Mouse (Mus musculus) T-helper 2 cell (primary cell): Measurements from ENCODE around the gene Cacna1c.

Experiments used
- in situ Hi-C: fragments of 300-600 bp; cut with MboI, MseI; formaldehyde crosslinking; loops from one replicate; pipeline ENCODE4 v1.15.1; 2025; ENCODE audit warnings: high pct_unique_total_duplicates

Cacna1c gene

GRCm38 (mm10) chr6:118757533-118758289 lies 438.5 kb downstream of the Cacna1c start:
- in situ Hi-C loops = no loop called here

- in situ Hi-C loops = no loop called here
Measured at GRCm38 (mm10) chr6:118756511-118756910, 439.7 kb downstream of the Cacna1c start.

- in situ Hi-C loops = no loop called here
Measured at GRCm38 (mm10) chr6:118755768-118756167, 440.4 kb downstream of the Cacna1c start.

GRCm38 (mm10) chr6:118754439-118754838 lies 441.8 kb downstream of the Cacna1c start:
- in situ Hi-C loops = loop anchor here (5.0 kb wide), 1 partner anchor 53 kb away; no protein-coding TSS in a partner anchor

GRCm38 (mm10) chr6:118753787-118754186 lies 442.4 kb downstream of the Cacna1c start:
- in situ Hi-C loops = loop anchor here (5.0 kb wide), 1 partner anchor 54 kb away; no protein-coding TSS in a partner anchor

GRCm38 (mm10) chr6:118753064-118753463 lies 443.2 kb downstream of the Cacna1c start:
- in situ Hi-C loops = loop anchor here (5.0 kb wide), 1 partner anchor 54 kb away; no protein-coding TSS in a partner anchor

- in situ Hi-C loops = no loop called here
Measured at GRCm38 (mm10) chr6:118749285-118749684, 446.9 kb downstream of the Cacna1c start.

GRCm38 (mm10) chr6:118742701-118743100 lies 453.5 kb downstream of the Cacna1c start:
- in situ Hi-C loops = no loop called here

GRCm38 (mm10) chr6:118741841-118742240 lies 454.4 kb downstream of the Cacna1c start:
- in situ Hi-C loops = no loop called here

GRCm38 (mm10) chr6:118739961-118740599 lies 456.1 kb downstream of the Cacna1c start:
- in situ Hi-C loops = no loop called here

GRCm38 (mm10) chr6:118739344-118739743 lies 456.9 kb downstream of the Cacna1c start:
- in situ Hi-C loops = no loop called here

- in situ Hi-C loops = no loop called here
Measured at GRCm38 (mm10) chr6:118738656-118739055, 457.6 kb downstream of the Cacna1c start.

GRCm38 (mm10) chr6:118737078-118737477 lies 459.1 kb downstream of the Cacna1c start:
- in situ Hi-C loops = no loop called here

- in situ Hi-C loops = no loop called here
Measured at GRCm38 (mm10) chr6:118736491-118736890, 459.7 kb downstream of the Cacna1c start.

- in situ Hi-C loops = no loop called here
Measured at GRCm38 (mm10) chr6:118735145-118735544, 461.1 kb downstream of the Cacna1c start.

- in situ Hi-C loops = no loop called here
Measured at GRCm38 (mm10) chr6:118731937-118732336, 464.3 kb downstream of the Cacna1c start.

GRCm38 (mm10) chr6:118724908-118725307 lies 471.3 kb downstream of the Cacna1c start:
- in situ Hi-C loops = no loop called here

- in situ Hi-C loops = no loop called here
Measured at GRCm38 (mm10) chr6:118724388-118724787, 471.8 kb downstream of the Cacna1c start.

- in situ Hi-C loops = no loop called here
Measured at GRCm38 (mm10) chr6:118722336-118722735, 473.9 kb downstream of the Cacna1c start.

GRCm38 (mm10) chr6:118719486-118719885 lies 476.7 kb downstream of the Cacna1c start:
- in situ Hi-C loops = no loop called here

GRCm38 (mm10) chr6:118713286-118713685 lies 482.9 kb downstream of the Cacna1c start:
- in situ Hi-C loops = no loop called here

- in situ Hi-C loops = no loop called here
Measured at GRCm38 (mm10) chr6:118711677-118712322, 484.4 kb downstream of the Cacna1c start.
